In genomic region chr5:137615347-137615746, GRCm38 (mm10) we compare ENCODE assay signal across 27 mouse cellular contexts. TPM values are rescaled to one million over a fixed set of nuclear protein-coding genes. Genes with fewer than 3 reads are reported as not detected.
"Had no signal": no experiment of that assay in that cellular context is flagged by ENCODE, and none has a peak within 500 bp of the region (broad histone marks: within the 10 kb centered on the region; RNA-seq: fewer than 3 reads in every experiment).

No protein-coding gene starts in this region.

- H3K4me2 ChIP-seq: heart, embryonic 12.5 days; hindbrain, embryonic 12.5 days; hindbrain, embryonic 14.5 days; intestine, embryonic 15.5 days; kidney, embryonic 15.5 days; limb, embryonic 12.5 days; liver, embryonic 12.5 days had no signal

- H3K27ac ChIP-seq: heart, embryonic 10.5 days; hindbrain, embryonic 10.5 days; hindbrain, embryonic 12.5 days; hindbrain, embryonic 14.5 days; intestine, embryonic 15.5 days; kidney, embryonic 15.5 days; kidney, postnatal 0 days; limb, embryonic 10.5 days; limb, embryonic 12.5 days; liver, embryonic 12.5 days had no signal

- H3K27me3 ChIP-seq: heart, embryonic 12.5 days; hindbrain, embryonic 12.5 days; intestine, embryonic 15.5 days; limb, embryonic 12.5 days had no signal

- DNase-seq: gastrocnemius, adult 2 months; gastrocnemius, postnatal 10 days; gastrocnemius, postnatal 25 days; heart, adult 18-20 months; heart, postnatal 10 days; heart, postnatal 4 days; kidney, adult 18-20 months; kidney, adult 9 months; kidney, postnatal 14 days; kidney, postnatal 36 days; layer of hippocampus, adult 9-11 months; layer of hippocampus, postnatal 36 days; liver had no signal

- H3K4me3 ChIP-seq: gastrocnemius, adult 2 months; heart, embryonic 10.5 days; heart, embryonic 12.5 days; hindbrain, embryonic 10.5 days; hindbrain, embryonic 12.5 days; intestine, embryonic 15.5 days; kidney, embryonic 15.5 days; limb, embryonic 10.5 days; limb, embryonic 12.5 days; liver, embryonic 12.5 days had no signal

- H3K9ac ChIP-seq: heart, embryonic 12.5 days; hindbrain, embryonic 12.5 days; hindbrain, embryonic 14.5 days; intestine, embryonic 15.5 days; kidney, embryonic 15.5 days; limb, embryonic 12.5 days; liver, embryonic 12.5 days had no signal

- H3K9me3 ChIP-seq: heart, embryonic 10.5 days; heart, embryonic 12.5 days; hindbrain, embryonic 10.5 days; hindbrain, embryonic 12.5 days; intestine, embryonic 15.5 days; kidney, embryonic 15.5 days; limb, embryonic 10.5 days; limb, embryonic 12.5 days; liver, embryonic 12.5 days had no signal

- ATAC-seq: hindbrain, embryonic 16.5 days; inflammation-experienced regulatory T-cells, adult 6 months; intestine, embryonic 15.5 days; intestine, postnatal 0 days; liver, embryonic 12.5 days had no signal

- H3K36me3 ChIP-seq: heart, embryonic 10.5 days; heart, embryonic 12.5 days; hindbrain, embryonic 10.5 days; hindbrain, embryonic 12.5 days; intestine, embryonic 15.5 days; kidney, embryonic 15.5 days; limb, embryonic 10.5 days; limb, embryonic 12.5 days; liver, embryonic 12.5 days had no signal

RNA-seq across cellular contexts. Expression of gene Fbxo24, which starts 13.5 kb away (rescaled TPM):
- polyA plus RNA-seq: hindbrain, embryonic 16.5 days had no signal
